Mouse (Mus musculus) heart, adult 2 months (tissue): ENCODE measurements at regions not wholly inside any gene's neighbourhood (a gene's known extent, or its start where the extent isn't known, plus 50 kb on each side); places are given as distances from the start of the nearest gene placed in this dataset.

Source experiments
- DNase-seq, 2 experiments: peaks; one replicate each; pipeline ENCODE4 v3.0.0; 2021
- H3K27ac ChIP-seq: fragments of 200-600 bp; 2 replicates; pipeline ENCODE4 v1.8.1; 2022
- H3K27me3 ChIP-seq: fragments of 200-500 bp; 2 replicates; pipeline ENCODE4 v1.6.1; 2012; ENCODE audit warnings: mild to moderate bottlenecking, low read length, inconsistent platforms, mixed read lengths; ENCODE audit not compliant: control insufficient read depth, insufficient read depth
- H3K36me3 ChIP-seq: fragments of 200-500 bp; 2 replicates; pipeline ENCODE4 v1.6.1; 2012; ENCODE audit warnings: low read length, inconsistent platforms; ENCODE audit not compliant: control insufficient read depth, insufficient read depth
- H3K4me1 ChIP-seq: fragments of 200-500 bp; 2 replicates; pipeline ENCODE4 v1.6.1; 2011; ENCODE audit warnings: low read length; ENCODE audit not compliant: control insufficient read depth, insufficient read depth
- H3K4me3 ChIP-seq: fragments of 200-600 bp; 2 replicates; pipeline ENCODE4 v1.8.1; 2022
- H3K79me2 ChIP-seq: fragments of 200-500 bp; replicated peaks from 2 replicates; pipeline ENCODE4 v1.6.1; 2012; ENCODE audit warnings: mild to moderate bottlenecking, inconsistent platforms, low read length, moderate library complexity, mixed read lengths; ENCODE audit not compliant: control insufficient read depth, insufficient read depth
- H3K9ac ChIP-seq: fragments of 200-500 bp; 2 replicates; pipeline ENCODE4 v1.6.1; 2012; ENCODE audit warnings: low read depth, mild to moderate bottlenecking, control low read depth, inconsistent platforms, low read length, mixed read lengths
- CTCF ChIP-seq: fragments of 200-600 bp; IDR thresholded peaks from 2 replicates; pipeline ENCODE4 v1.8.1; 2022; ENCODE audit warnings: antibody characterized with exemption, mild to moderate bottlenecking, moderate library complexity
- EP300 ChIP-seq: fragments of 200-500 bp; IDR thresholded peaks from 2 replicates; pipeline ENCODE4 v1.6.1; 2011; ENCODE audit warnings: low read depth, low read length, control low read depth; ENCODE audit not compliant: insufficient read depth
- POLR2A ChIP-seq: fragments of 200-500 bp; IDR thresholded peaks from 2 replicates; pipeline ENCODE4 v1.6.1; 2011; ENCODE audit warnings: mild to moderate bottlenecking, low read depth, low read length, control low read depth; ENCODE audit not compliant: insufficient read depth
- WGBS: fragments of 180-500 bp; shearing (Covaris S2); methylation state at CpG from one replicate; pipeline ENCODE4 v1.1.7; 2018; 5-methylcytosine and 5-hydroxymethylcytosine counted together
- intact Hi-C: fragments of 180-260 bp; cut with DNase I; formaldehyde crosslinking; loops from one replicate; pipeline ENCODE4 v1.15.1; 2025

- TF ChIP-seq POLR2A (no peak), EP300 (no peak)
- no peak overlapping the region for H3K9ac ChIP-seq
- no peaks in the 10 kb centered on the region for H3K27me3 ChIP-seq
- no peak overlapping the region for H3K4me3 ChIP-seq
- 73% methylated on average over 12 of the region's 12 CpGs for WGBS
- no peaks in the 10 kb centered on the region for H3K79me2 ChIP-seq
- intact Hi-C loops: no loop called here
- no peaks in the 10 kb centered on the region for H3K36me3 ChIP-seq
- no peak for DNase-seq
- H3K27ac ChIP-seq: no peak overlapping the region
- no peaks in the 10 kb centered on the region for H3K4me1 ChIP-seq
Measured at GRCm38 (mm10) chr10:72393279-72394041, 261.2 kb upstream of the Zwint start.

- no peaks in the 10 kb centered on the region for H3K79me2 ChIP-seq
- no peaks in the 10 kb centered on the region for H3K4me1 ChIP-seq
- DNase-seq: no peak
- H3K9ac ChIP-seq: no peak overlapping the region
- no peak for TF ChIP-seq CTCF
- TF ChIP-seq EP300: no peak
- TF ChIP-seq POLR2A: no peak
- no peaks in the 10 kb centered on the region for H3K27me3 ChIP-seq
- intact Hi-C loops: no loop called here
- H3K27ac ChIP-seq: no peak overlapping the region
- no peaks in the 10 kb centered on the region for H3K36me3 ChIP-seq
- no peak overlapping the region for H3K4me3 ChIP-seq
- 88% methylated on average over 1 of the region's 1 CpGs for WGBS
Measured at GRCm38 (mm10) chr10:72394367-72394766, 260.3 kb upstream of the Zwint start.

- no peaks in the 10 kb centered on the region for H3K4me1 ChIP-seq
- H3K79me2 ChIP-seq: no peaks in the 10 kb centered on the region; the same call in 1 of the 2 replicates
- DNase-seq: no peak
- H3K36me3 ChIP-seq: no peaks in the 10 kb centered on the region
- TF ChIP-seq POLR2A: no peak
- TF ChIP-seq CTCF: no peak
- no peak for TF ChIP-seq EP300
- no peak overlapping the region for H3K27ac ChIP-seq
- no peak overlapping the region for H3K9ac ChIP-seq
- intact Hi-C loops: no loop called here
- 69% methylated on average over 4 of the region's 4 CpGs for WGBS
- H3K27me3 ChIP-seq: no peaks in the 10 kb centered on the region
- no peak overlapping the region for H3K4me3 ChIP-seq
Measured at GRCm38 (mm10) chr10:72403290-72403689, 251.4 kb upstream of the Zwint start.

GRCm38 (mm10) chr10:72410305-72410704 lies 244.3 kb upstream of the Zwint start:
- no peak for DNase-seq
- no peaks in the 10 kb centered on the region for H3K36me3 ChIP-seq
- H3K4me3 ChIP-seq: no peak overlapping the region
- H3K27ac ChIP-seq: no peak overlapping the region
- intact Hi-C loops: no loop called here
- TF ChIP-seq CTCF (no peak), EP300 (no peak), POLR2A (no peak)
- no peaks in the 10 kb centered on the region for H3K4me1 ChIP-seq
- no peaks in the 10 kb centered on the region for H3K27me3 ChIP-seq
- no peak overlapping the region for H3K9ac ChIP-seq
- WGBS: 48% methylated on average over 3 of the region's 3 CpGs
- no peaks in the 10 kb centered on the region; the same call in 1 of the 2 replicates for H3K79me2 ChIP-seq

GRCm38 (mm10) chr10:72411670-72412069 lies 243.0 kb upstream of the Zwint start:
- TF ChIP-seq CTCF (no peak), POLR2A (no peak), EP300 (no peak)
- WGBS: 63% methylated on average over 6 of the region's 6 CpGs
- DNase-seq: no peak

GRCm38 (mm10) chr10:72454629-72455028 lies 200.0 kb upstream of the Zwint start:
- Histone ChIP-seq H3K36me3 (no peaks in the 10 kb centered on the region), H3K9ac (no peak overlapping the region), H3K4me1 (no peaks in the 10 kb centered on the region), H3K27ac (no peak overlapping the region), H3K79me2 (no peaks in the 10 kb centered on the region), H3K4me3 (no peak overlapping the region), H3K27me3 (no peaks in the 10 kb centered on the region)
- intact Hi-C loops: no loop called here
- WGBS: 82% methylated on average over 4 of the region's 4 CpGs
- DNase-seq: no peak
- TF ChIP-seq POLR2A: no peak
- no peak for TF ChIP-seq CTCF
- TF ChIP-seq EP300: no peak

More at GRCm38 (mm10) chr10:72411670-72412069, 243.0 kb upstream of the Zwint start:
- no peaks in the 10 kb centered on the region for H3K79me2 ChIP-seq
- no peaks in the 10 kb centered on the region for H3K27me3 ChIP-seq
- H3K4me3 ChIP-seq: no peak overlapping the region
- no peak overlapping the region for H3K9ac ChIP-seq
- H3K36me3 ChIP-seq: no peaks in the 10 kb centered on the region
- no peaks in the 10 kb centered on the region for H3K4me1 ChIP-seq
- H3K27ac ChIP-seq: no peak overlapping the region
- intact Hi-C loops: no loop called here

- no peak for DNase-seq
- H3K9ac ChIP-seq: no peak overlapping the region
- no peaks in the 10 kb centered on the region for H3K27me3 ChIP-seq
- no peaks in the 10 kb centered on the region for H3K4me1 ChIP-seq
- no peaks in the 10 kb centered on the region for H3K79me2 ChIP-seq
- no peaks in the 10 kb centered on the region for H3K36me3 ChIP-seq
- no peak overlapping the region for H3K27ac ChIP-seq
- WGBS: 34% methylated on average over 3 of the region's 3 CpGs
- H3K4me3 ChIP-seq: no peak overlapping the region
- intact Hi-C loops: no loop called here
- TF ChIP-seq EP300 (no peak), CTCF (no peak), POLR2A (no peak)
Measured at GRCm38 (mm10) chr10:72484315-72484714, 170.3 kb upstream of the Zwint start.
